Mouse (Mus musculus) CH12.LX (cell line): ENCODE results near the gene Mmp28. TPM values are rescaled to one million over a fixed set of nuclear protein-coding genes. Genes with fewer than 3 reads are reported as not detected.

Source experiments
- DNase-seq: peaks from one replicate; pipeline ENCODE4 v3.0.0-alpha.2; 2013; ENCODE audit errors: extremely low read depth
- H3K27ac ChIP-seq: 2 replicates; pipeline ENCODE4 v1.5.1; 2012; ENCODE audit warnings: low read depth, mild to moderate bottlenecking, control low read depth, moderate library complexity; ENCODE audit not compliant: insufficient read depth
- H3K27me3 ChIP-seq: replicated peaks from 2 replicates; pipeline ENCODE3; 2012; ENCODE audit warnings: inconsistent platforms
- H3K36me3 ChIP-seq, 2 experiments: replicated peaks in 1 of 2; 2 replicates each; pipeline versions ENCODE3 to v1.6.1; 2012; ENCODE audit warnings: inconsistent platforms in 1 of 2, low read length in 1 of 2, mild to moderate bottlenecking in 1 of 2, mixed read lengths in 1 of 2, moderate library complexity in 1 of 2; ENCODE audit not compliant: control insufficient read depth in 1 of 2, insufficient read depth in 1 of 2
- H3K4me1 ChIP-seq, 2 experiments: 2 replicates each; pipeline ENCODE4 v1.6.1; 2012; ENCODE audit warnings: inconsistent platforms in 1 of 2, moderate library complexity in 1 of 2; ENCODE audit not compliant: insufficient read depth in 2 of 2, control insufficient read depth in 1 of 2
- H3K4me2 ChIP-seq: 2 replicates; pipeline ENCODE4 v1.6.1; 2012; ENCODE audit warnings: low read depth, mild to moderate bottlenecking, control low read depth; ENCODE audit not compliant: poor library complexity, insufficient read depth, severe bottlenecking
- H3K4me3 ChIP-seq, 3 experiments: fragments of 150-350 bp in 1 of 3; sonication (generic) in 1 of 3; replicated peaks in 1 of 3; 2 replicates each; pipeline versions ENCODE3 to v1.5.1; 2011 to 2012; ENCODE audit warnings: low read depth in 2 of 3, low read length in 2 of 3, mild to moderate bottlenecking in 2 of 3, moderate library complexity in 2 of 3, control low read depth in 1 of 3, improper control_type of control experiment in 1 of 3, inconsistent platforms in 1 of 3, mixed read lengths in 1 of 3; ENCODE audit not compliant: poor library complexity in 1 of 3
- H3K79me2 ChIP-seq: replicated peaks from 2 replicates; pipeline ENCODE4 v1.6.1; 2012; ENCODE audit warnings: mild to moderate bottlenecking, moderate library complexity; ENCODE audit not compliant: control insufficient read depth, poor library complexity, insufficient read depth, severe bottlenecking; ENCODE audit errors: extremely low read depth
- H3K9ac ChIP-seq: 2 replicates; pipeline ENCODE4 v1.6.1; 2012; ENCODE audit warnings: low read depth, mild to moderate bottlenecking, control low read depth, moderate library complexity; ENCODE audit not compliant: insufficient read depth
- H3K9me3 ChIP-seq: replicated peaks from 2 replicates; pipeline ENCODE3; 2012; ENCODE audit warnings: low read length, inconsistent platforms, mixed read lengths
- BHLHE40 ChIP-seq: IDR thresholded peaks from 2 replicates; pipeline ENCODE4 v1.6.1; 2011; ENCODE audit warnings: mild to moderate bottlenecking, low read depth, low read length, improper control_type of control experiment
- CTCF ChIP-seq, 2 experiments: IDR thresholded peaks in 1 of 2; conservative IDR thresholded peaks in 1 of 2; 2 replicates each; pipeline ENCODE4 v1.5.1; 2011 to 2012; ENCODE audit warnings: low read depth in 2 of 2, low read length in 2 of 2, improper control_type of control experiment in 1 of 2, inconsistent platforms in 1 of 2, mild to moderate bottlenecking in 1 of 2, moderate library complexity in 1 of 2
- EP300 ChIP-seq: IDR thresholded peaks from 2 replicates; pipeline ENCODE4 v1.6.1; 2011; ENCODE audit warnings: low read length, improper control_type of control experiment
- ETS1 ChIP-seq: conservative IDR thresholded peaks from 2 replicates; pipeline ENCODE4 v1.6.1; 2012; ENCODE audit warnings: low read depth, mild to moderate bottlenecking, inconsistent platforms, low read length, improper control_type of control experiment, moderate library complexity
- GABPA ChIP-seq: IDR thresholded peaks from 2 replicates; pipeline ENCODE4 v1.6.1; 2012; ENCODE audit warnings: low read depth, low read length, improper control_type of control experiment, inconsistent platforms; ENCODE audit not compliant: insufficient replicate concordance
- KAT2A ChIP-seq: IDR thresholded peaks from 2 replicates; pipeline ENCODE4 v1.6.1; 2012; ENCODE audit warnings: low read length, improper control_type of control experiment, inconsistent platforms; ENCODE audit not compliant: insufficient replicate concordance
- MAX ChIP-seq: IDR thresholded peaks from 2 replicates; pipeline ENCODE4 v1.6.1; 2011; ENCODE audit warnings: low read length, improper control_type of control experiment
- MAZ ChIP-seq: IDR thresholded peaks from 2 replicates; pipeline ENCODE4 v1.6.1; 2012; ENCODE audit warnings: low read depth, mild to moderate bottlenecking, inconsistent platforms, low read length, improper control_type of control experiment, moderate library complexity
- NRF1 ChIP-seq: IDR thresholded peaks from 2 replicates; pipeline ENCODE4 v1.6.1; 2014; ENCODE audit warnings: low read depth, mild to moderate bottlenecking, inconsistent platforms, low read length, improper control_type of control experiment, moderate library complexity
- POLR2A ChIP-seq: IDR thresholded peaks from 2 replicates; pipeline ENCODE4 v1.6.1; 2011; ENCODE audit warnings: low read depth, mild to moderate bottlenecking, improper control_type of control experiment, low read length
- POLR2AphosphoS2 ChIP-seq: IDR thresholded peaks from 2 replicates; pipeline ENCODE4 v1.6.1; 2011; ENCODE audit warnings: low read depth, low read length, improper control_type of control experiment
- RAD21 ChIP-seq: IDR thresholded peaks from 2 replicates; pipeline ENCODE4 v1.6.1; 2011; ENCODE audit warnings: low read depth, mild to moderate bottlenecking, low read length, improper control_type of control experiment, moderate library complexity
- RCOR1 ChIP-seq: conservative IDR thresholded peaks from 2 replicates; pipeline ENCODE4 v1.6.1; 2012; ENCODE audit warnings: low read depth, mild to moderate bottlenecking, inconsistent platforms, low read length, improper control_type of control experiment
- SIN3A ChIP-seq: IDR thresholded peaks from 2 replicates; pipeline ENCODE4 v1.6.1; 2012; ENCODE audit warnings: low read length, improper control_type of control experiment, inconsistent platforms
- TCF12 ChIP-seq: IDR thresholded peaks from 2 replicates; pipeline ENCODE4 v1.6.1; 2014; ENCODE audit warnings: low read depth, mild to moderate bottlenecking, inconsistent platforms, low read length, improper control_type of control experiment
- UBTF ChIP-seq: IDR thresholded peaks from 2 replicates; pipeline ENCODE4 v1.6.1; 2012; ENCODE audit warnings: low read depth, mild to moderate bottlenecking, inconsistent platforms, low read length, improper control_type of control experiment, moderate library complexity
- dilution Hi-C: fragments of 300-500 bp; cut with MboI; formaldehyde crosslinking; loops from 2 replicates; pipeline ENCODE4 v1.14.3; 2020; ENCODE audit warnings: low sequenced_read_pairs; ENCODE audit not compliant: extremely low pct_unique_long_range_greater_than_20kb, extremely low pct_ligation_motif_present
- in situ Hi-C: fragments of 300-500 bp; cut with MboI; formaldehyde crosslinking; loops from 3 replicates; pipeline ENCODE4 v1.14.3; 2019; ENCODE audit warnings: low sequenced_read_pairs, low pct_ligation_motif_present, low pct_unique_long_range_greater_than_20kb, mixed read lengths
- polyA plus RNA-seq: library from polyadenylated mRNA; unstranded; fragments of >175 nt; gene quantifications from 2 replicates; pipeline ENCODE4 v1.2.1, GENCODE M21; 2012; ENCODE audit warnings: low read depth; ENCODE audit not compliant: insufficient read length
- total RNA-seq, 2 experiments: library from RNA; depleted of rRNA; stranded (reverse); fragments of 300-350 nt in 1 of 2; fragments of >200 nt in 1 of 2; gene quantifications; 2 replicates each; pipeline ENCODE4 v1.2.3; 2012 to 2014

The Mmp28 gene
- total and polyA plus RNA-seq, 3 experiments = 0.17 TPM; not detected in 2

- dilution Hi-C loops (no loop called here), in situ Hi-C loops (no loop called here)
- no peaks in the 10 kb centered on the region for H3K79me2 ChIP-seq
- no peak for DNase-seq
- H3K4me2 ChIP-seq = no peak overlapping the region
- no peak for TF ChIP-seq RAD21
- TF ChIP-seq NRF1 = no peak
- TF ChIP-seq POLR2AphosphoS2 = no peak
- TF ChIP-seq MAX = no peak
- TF ChIP-seq CTCF (conservative IDR thresholded peaks at IDR 0.05 in 1 of 2, IDR thresholded peaks at IDR 0.05 in 1 of 2; ENCODE audit: low read depth in 2 of 2, low read length in 2 of 2) = no peak
- TF ChIP-seq BHLHE40 = no peak
- no peak for TF ChIP-seq ETS1
- TF ChIP-seq MAZ = no peak
- no peak for TF ChIP-seq KAT2A
- no peak for TF ChIP-seq UBTF
- no peak for TF ChIP-seq TCF12
- TF ChIP-seq POLR2A = no peak
- TF ChIP-seq RCOR1 = no peak
- H3K4me3 ChIP-seq = no peak overlapping the region
- H3K4me1 ChIP-seq = peaks cover 11 to 35% of the 10 kb centered on the region in 2 experiments
- no peak overlapping the region for H3K9ac ChIP-seq
- no peak overlapping the region for H3K27ac ChIP-seq
- peaks cover 73% of the 10 kb centered on the region for H3K27me3 ChIP-seq
- no peaks in the 10 kb centered on the region for H3K9me3 ChIP-seq
- H3K36me3 ChIP-seq = no peaks in the 10 kb centered on the region
Observed at GRCm38 (mm10) chr11:83461462-83462027, 1.3 kb downstream of the Mmp28 start.

GRCm38 (mm10) chr11:83457912-83458601, 4.8 kb downstream of the Mmp28 start:
- Histone ChIP-seq H3K79me2 (no peaks in the 10 kb centered on the region), H3K4me1 (peaks cover 13 to 31% of the 10 kb centered on the region in 2 experiments), H3K4me3 (no peak overlapping the region), H3K27me3 (peaks cover 53% of the 10 kb centered on the region), H3K27ac (no peak overlapping the region), H3K9ac (no peak overlapping the region), H3K9me3 (no peaks in the 10 kb centered on the region)
- DNase-seq = no peak
- in situ Hi-C loops = no loop called here
- TF ChIP-seq EP300 = peak; percentile 52
- 0 out of 2 replicates have a peak, but pooled peaks have one; percentile 32 for TF ChIP-seq MAZ
- no peak for TF ChIP-seq GABPA
- no peak for TF ChIP-seq SIN3A
- TF ChIP-seq, all 38 proteins: peak for 2
- Histone ChIP-seq H3K4me2 (peak overlapping the region; percentile 57), H3K36me3 (no peaks in the 10 kb centered on the region)
- dilution Hi-C loops = no loop called here
